Mouse (Mus musculus) embryo, embryonic 9.5 days (tissue): ENCODE results near the gene Pih1d2.
"Not testable (repeated sequence)": the region's sequence is repeated elsewhere in the genome, so short reads cannot be mapped to it uniquely, and the experiment has no call there.

Source experiments
- DNase-seq: peaks from one replicate; pipeline ENCODE4 v3.0.0-alpha.2; 2017; ENCODE audit errors: extremely low spot score

Pih1d2 gene

GRCm38 (mm10) chr9:50617794-50618330 is 741 bp downstream of the Pih1d2 start:
- no peak for DNase-seq

- not testable (repeated sequence) for DNase-seq
Measured at GRCm38 (mm10) chr9:50630903-50631302, 13.8 kb downstream of the Pih1d2 start.

- no peak for DNase-seq
Measured at GRCm38 (mm10) chr9:50632016-50632688, 15.0 kb downstream of the Pih1d2 start.

- no peak for DNase-seq
Measured at GRCm38 (mm10) chr9:50633059-50633458, 15.9 kb downstream of the Pih1d2 start.

GRCm38 (mm10) chr9:50634270-50634669 is 17.1 kb downstream of the Pih1d2 start:
- DNase-seq: no peak

GRCm38 (mm10) chr9:50646826-50647370 is 29.8 kb downstream of the Pih1d2 start:
- no peak for DNase-seq

GRCm38 (mm10) chr9:50650503-50650902 is 33.4 kb downstream of the Pih1d2 start:
- DNase-seq: no peak

GRCm38 (mm10) chr9:50658391-50658790 is 41.3 kb downstream of the Pih1d2 start:
- DNase-seq: no peak

- DNase-seq: no peak
Measured at GRCm38 (mm10) chr9:50658941-50659388, 41.8 kb downstream of the Pih1d2 start.

- DNase-seq: peak; percentile 90
Measured at GRCm38 (mm10) chr9:50659392-50660217, 42.5 kb downstream of the Pih1d2 start, which contains the start of gene Dlat. TSS of gene Dlat (minus strand) at chr9:50659780.

- DNase-seq: peak; percentile 20
Measured at GRCm38 (mm10) chr9:50660431-50660830, 43.3 kb downstream of the Pih1d2 start.

- DNase-seq: no peak
Measured at GRCm38 (mm10) chr9:50664826-50665225, 47.7 kb downstream of the Pih1d2 start.

GRCm38 (mm10) chr9:50666442-50666841 is 49.3 kb downstream of the Pih1d2 start:
- DNase-seq: no peak

GRCm38 (mm10) chr9:50667579-50668498 is 50.7 kb downstream of the Pih1d2 start:
- no peak for DNase-seq

GRCm38 (mm10) chr9:50670690-50671089 is 53.6 kb downstream of the Pih1d2 start:
- peak; percentile 35 for DNase-seq
